Mouse (Mus musculus): ENCODE results near the gene Cox8a. TPM values are rescaled to one million over a fixed set of nuclear protein-coding genes. Genes with fewer than 3 reads are reported as not detected.
A peak's percentile ranks its signal among the peaks of the same experiment; 100 is the strongest.

The Cox8a gene
- polyA plus RNA-seq (2012; rRNA removed): 2,194 and 2,281 TPM in 2 replicates

GRCm38 (mm10) chr19:7217162-7217925 is at the start of gene Cox8a:
Gene Cox8a (minus strand): TSS chr19:7217616.
- peak; percentile 100 for DNase-seq (ENCODE audit: low read depth, low spot score)
- under 1% methylated on average over 50 of the region's 50 CpGs for WGBS

DNA sequence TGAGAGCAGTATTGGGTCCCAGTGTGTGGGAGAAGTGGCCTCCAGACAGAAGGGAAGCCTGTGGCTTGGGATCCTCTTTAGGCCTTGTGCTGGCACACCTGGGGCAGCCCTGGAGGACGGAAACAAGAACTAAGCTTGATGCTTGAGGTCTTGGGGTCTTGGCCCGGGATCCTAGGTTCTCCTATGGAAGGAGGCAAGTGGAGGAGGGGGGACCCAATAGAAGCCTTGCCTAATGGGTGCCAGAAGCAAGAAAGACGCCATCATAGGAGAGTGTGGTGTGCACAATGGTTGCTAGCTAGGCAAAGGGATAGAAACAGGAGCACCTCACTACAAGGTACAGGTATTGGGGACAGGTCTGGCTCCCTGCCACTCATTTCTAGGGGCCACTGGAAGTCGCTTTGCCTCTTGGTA is 49.0 kb upstream of the Cox8a start:
- no peak for DNase-seq (ENCODE audit: low read depth, low spot score)
- 76% methylated on average over 4 of the region's 4 CpGs for WGBS

GRCm38 (mm10) chr19:7265478-7266191 is 48.2 kb upstream of the Cox8a start:
- 47% methylated on average over 14 of the region's 14 CpGs for WGBS
- no peak for DNase-seq (ENCODE audit: low read depth, low spot score)

DNA sequence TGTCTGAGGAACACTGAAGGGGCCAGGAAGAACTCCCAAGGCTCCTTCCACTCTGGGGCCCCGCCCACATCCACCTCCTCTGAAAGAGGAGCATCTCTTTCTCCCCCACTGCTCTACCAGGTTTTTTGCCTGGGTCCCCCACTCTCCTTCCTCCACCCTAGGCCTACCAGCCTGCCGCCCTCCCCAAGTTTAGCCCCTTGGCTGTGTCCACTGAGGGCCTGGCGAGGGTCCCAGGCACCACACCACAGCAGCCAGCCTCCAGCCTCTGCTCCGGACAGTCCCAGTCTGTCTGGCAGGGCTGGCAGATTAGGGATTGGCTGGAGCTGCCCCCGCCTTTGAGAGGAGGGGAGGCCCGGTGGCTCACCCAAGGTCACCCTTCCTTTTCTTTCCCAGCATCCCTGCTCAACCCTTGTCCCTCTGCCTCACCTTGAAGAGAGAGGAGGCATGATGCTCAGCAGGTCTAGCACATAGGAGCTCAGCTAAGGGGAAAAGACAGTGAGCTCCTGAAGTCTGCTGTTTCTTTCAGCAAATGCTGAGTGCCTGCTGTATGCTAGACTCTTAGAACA is 47.4 kb upstream of the Cox8a start:
- no peak for DNase-seq (ENCODE audit: low read depth, low spot score)
- WGBS: 43% methylated on average over 6 of the region's 6 CpGs

DNA sequence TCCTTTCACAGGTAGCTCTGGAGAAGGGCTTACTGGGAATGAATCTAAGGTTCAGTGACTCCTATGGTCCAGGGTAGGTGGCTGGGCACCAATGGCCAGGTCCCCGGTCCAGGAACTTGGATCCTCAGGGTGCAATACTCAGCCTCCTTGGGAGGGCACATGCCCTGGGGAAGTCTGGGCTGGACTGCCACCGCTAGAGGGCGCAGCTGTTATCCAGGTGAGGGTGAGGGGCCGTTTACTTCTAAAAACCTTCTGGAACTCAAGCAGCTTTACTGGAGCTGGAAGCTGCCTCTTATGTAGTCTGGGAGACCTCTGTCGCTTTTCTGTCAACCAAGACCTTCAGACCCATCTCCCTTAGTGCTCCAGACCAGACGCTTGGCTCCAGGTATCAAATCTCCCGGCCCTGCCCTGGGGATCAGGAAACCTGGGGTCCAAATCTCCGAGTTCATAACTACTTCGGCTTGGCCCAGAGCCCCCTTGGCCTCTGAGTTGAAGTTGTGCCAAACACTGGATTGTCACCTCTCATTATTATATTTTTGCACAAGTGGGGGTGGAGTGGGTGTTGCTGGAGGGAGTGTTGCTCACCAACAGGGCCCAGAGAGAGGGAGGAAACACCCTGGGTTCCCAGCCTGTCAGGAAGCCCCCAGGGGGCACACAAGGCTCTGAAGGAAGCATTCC is 46.8 kb upstream of the Cox8a start:
- WGBS: 19% methylated on average over 9 of the region's 9 CpGs
- DNase-seq (ENCODE audit: low read depth, low spot score): no peak

- DNase-seq (ENCODE audit: low read depth, low spot score): no peak
- 93% methylated on average over 1 of the region's 1 CpGs for WGBS
Observed at GRCm38 (mm10) chr19:7262592-7262991, 45.2 kb upstream of the Cox8a start.

DNA sequence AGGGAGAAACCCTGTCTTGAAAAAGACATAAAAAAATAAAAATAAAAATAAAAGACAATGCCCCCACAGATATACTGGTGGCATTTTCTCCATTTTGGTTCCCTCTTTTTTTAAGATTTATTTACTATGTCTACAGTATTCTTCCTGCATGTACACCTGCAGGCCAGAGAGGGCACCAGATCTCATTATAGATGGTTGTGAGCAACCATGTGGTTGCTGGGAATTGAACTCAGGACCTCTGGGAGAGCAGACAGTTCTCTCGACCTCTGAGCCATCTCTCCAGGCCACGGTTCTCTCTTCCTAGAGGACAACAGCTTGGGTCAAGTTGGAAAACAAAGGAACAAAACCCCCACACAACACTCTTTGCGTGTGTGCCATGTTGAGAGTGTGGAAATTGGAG is 44.5 kb upstream of the Cox8a start:
- WGBS: 94% methylated on average over 3 of the region's 3 CpGs
- no peak for DNase-seq (ENCODE audit: low read depth, low spot score)

GRCm38 (mm10) chr19:7261476-7261875 is 44.1 kb upstream of the Cox8a start:
- no peak for DNase-seq (ENCODE audit: low read depth, low spot score)
- WGBS: 91% methylated on average over 1 of the region's 1 CpGs

DNA sequence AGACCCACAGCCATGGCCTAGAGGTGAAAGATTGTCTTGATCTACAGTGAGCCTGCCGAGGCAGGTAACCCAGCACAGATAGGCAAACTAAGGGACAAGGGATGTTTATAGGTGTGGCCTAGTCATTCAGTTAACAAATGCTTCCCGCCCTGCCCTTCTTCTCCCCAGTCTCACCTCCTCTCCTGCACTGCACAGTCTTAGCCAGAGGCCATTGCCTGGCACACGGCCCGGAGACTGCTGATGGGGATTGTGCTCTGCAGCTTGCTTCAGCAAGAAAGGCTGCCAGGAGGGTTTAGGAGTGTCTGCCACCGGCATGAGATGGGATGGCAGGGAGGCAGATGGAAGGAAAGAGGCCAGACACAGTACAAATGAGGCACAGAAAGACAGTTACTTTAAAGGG is 40.5 kb upstream of the Cox8a start:
- DNase-seq (ENCODE audit: low read depth, low spot score): no peak
- WGBS: 23% methylated on average over 5 of the region's 5 CpGs

DNA sequence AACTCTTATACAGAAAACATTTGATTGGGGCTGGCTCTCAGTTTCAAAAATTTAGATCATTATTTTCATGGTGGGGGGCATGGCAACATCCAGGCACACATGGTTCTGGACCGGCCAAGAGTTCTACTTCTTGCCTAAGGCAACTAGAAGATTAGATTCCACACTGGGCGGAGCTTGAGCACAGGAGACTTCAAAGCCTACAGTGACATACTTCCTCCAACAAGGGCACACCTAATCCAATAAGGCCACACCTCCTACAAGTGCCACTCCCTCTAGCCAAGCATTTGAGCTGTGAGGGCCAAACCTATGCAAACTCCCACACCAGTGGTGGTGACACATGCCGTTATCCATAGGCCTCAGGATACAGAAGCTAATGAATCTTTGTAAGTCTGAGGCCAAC is 28.6 kb upstream of the Cox8a start:
- WGBS: 39% methylated on average over 3 of the region's 3 CpGs
- DNase-seq (ENCODE audit: low read depth, low spot score): no peak

DNA sequence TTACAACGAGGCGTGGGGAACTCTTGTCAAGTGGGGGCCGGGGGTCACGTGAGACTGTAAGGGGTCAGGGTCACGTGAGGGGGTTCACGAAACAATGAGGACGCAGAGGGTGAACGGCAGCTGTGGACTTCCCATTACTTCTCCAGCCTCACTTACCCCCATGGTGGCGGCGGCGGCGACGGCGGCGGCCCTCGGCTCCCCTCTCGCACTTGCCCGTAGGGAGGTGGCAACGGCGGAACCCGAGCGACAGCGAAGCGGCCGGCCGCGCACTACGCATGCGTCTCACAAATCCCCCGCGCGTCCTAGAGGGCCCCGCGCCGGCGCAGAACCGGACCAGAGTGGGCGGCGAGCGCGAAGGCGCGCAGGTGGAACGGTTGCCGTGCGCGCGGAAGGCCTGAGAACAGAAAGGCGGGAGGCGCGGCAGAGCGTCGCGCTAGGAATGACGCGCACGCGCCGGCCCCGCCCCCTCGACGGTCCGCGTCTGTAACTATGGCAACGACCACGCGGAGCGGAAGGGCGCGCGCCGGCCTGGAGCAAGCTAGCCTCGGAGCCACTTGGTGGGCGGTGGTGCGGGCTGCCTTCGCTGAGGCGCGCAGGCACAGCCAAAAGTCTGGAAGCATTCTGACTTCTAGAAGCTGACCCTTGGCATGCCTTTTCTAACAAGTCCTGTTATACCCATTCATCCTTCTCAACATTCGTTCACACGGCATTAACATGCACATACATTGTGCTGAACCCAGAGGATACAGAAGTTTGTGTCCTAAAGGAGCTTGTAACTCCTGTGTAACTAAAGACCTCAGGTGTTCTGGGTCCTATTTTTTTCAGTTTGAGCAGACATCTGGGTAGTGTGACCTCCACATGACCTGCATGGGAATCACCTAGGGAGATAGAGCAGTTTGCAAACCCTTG is 23.6 kb upstream of the Cox8a start, which contains the start of gene Naa40:
Gene Naa40, minus strand, starts transcription at position 402 of the 909 bp plus-strand sequence.
- peak; percentile 60 for DNase-seq (ENCODE audit: low read depth, low spot score)
- WGBS: 1% methylated on average over 80 of the region's 80 CpGs

- under 1% methylated on average over 13 of the region's 13 CpGs for WGBS
- DNase-seq (ENCODE audit: low read depth, low spot score): no peak
Observed at GRCm38 (mm10) chr19:7240291-7240690, 22.9 kb upstream of the Cox8a start.

DNA sequence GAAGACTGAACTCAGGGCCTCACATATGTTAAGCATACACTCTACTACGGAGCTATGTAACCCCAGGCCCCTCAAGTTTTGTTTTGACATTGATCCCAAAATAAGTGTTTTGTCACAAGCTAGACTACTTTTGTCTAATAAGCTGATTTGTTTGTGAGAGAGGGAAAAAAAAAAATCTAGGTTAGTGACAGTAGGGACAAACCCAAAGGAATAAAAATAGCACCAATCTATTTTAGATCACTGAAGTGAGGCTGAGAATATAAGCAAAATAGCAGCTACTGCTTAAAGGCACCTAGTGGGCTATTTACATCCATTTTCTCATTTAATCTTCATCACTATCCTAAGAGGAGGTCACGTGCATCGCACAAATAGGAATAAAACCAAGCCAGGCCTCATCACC is 22.2 kb upstream of the Cox8a start:
- WGBS: 78% methylated on average over 3 of the region's 3 CpGs
- no peak for DNase-seq (ENCODE audit: low read depth, low spot score)

- DNase-seq (ENCODE audit: low read depth, low spot score): no peak
- 90% methylated on average over 4 of the region's 4 CpGs for WGBS
Observed at GRCm38 (mm10) chr19:7236742-7237141, 19.3 kb upstream of the Cox8a start.

- 97% methylated on average over 2 of the region's 2 CpGs for WGBS
- no peak for DNase-seq (ENCODE audit: low read depth, low spot score)
Observed at GRCm38 (mm10) chr19:7236011-7236410, 18.6 kb upstream of the Cox8a start.

DNA sequence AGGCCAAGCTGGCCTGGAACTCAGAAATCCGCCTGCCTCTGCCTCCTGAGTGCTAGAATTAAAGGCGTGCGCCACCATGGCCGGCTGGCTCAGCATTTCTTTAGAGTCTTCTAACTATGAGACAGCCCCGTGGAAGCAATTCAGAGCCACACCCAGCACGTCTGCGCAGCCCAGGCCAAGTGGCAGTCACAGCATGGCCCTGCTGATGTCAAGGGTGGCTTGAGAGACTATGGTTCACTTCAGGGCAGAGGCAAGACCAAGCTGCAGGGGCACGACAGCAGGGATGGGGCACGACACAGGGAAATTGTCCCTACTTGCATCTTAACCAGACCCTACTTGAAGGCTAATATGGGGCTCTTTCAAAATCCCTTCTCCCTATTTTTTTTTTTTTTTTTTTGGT is 18.0 kb upstream of the Cox8a start:
- 64% methylated on average over 9 of the region's 9 CpGs for WGBS
- DNase-seq (ENCODE audit: low read depth, low spot score): no peak

DNA sequence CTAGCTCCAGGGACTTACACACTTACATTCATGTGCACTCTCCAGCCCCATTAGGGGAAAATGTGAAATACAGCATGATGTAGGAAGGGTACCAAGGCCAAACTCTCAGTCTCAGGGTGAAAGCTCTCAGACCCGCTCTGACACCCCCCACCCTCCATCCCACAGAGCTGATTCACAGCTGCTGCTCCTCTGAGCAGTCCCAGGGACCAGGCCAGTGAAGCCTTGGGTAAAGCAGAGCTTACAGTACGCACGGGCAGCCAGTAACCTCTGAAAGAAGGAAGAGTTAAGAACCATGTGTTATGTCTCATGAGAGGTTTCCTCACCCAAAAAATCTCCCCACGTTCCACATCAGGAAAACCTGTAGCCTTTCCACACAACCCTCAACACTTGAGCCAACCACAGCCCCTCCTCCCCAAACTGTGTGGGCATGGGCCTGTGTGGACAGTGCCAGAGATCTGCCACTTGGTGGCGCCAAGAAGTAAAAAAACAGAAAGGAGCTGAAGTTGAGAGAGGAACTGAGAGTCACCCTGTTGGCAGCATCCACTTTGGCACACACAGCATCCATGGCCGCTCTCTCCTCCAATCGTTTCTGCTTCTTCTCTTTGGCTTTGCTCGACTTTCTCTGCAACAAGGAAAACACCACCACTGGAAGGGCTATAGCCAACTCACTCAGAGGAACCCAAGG is 17.3 kb upstream of the Cox8a start:
- DNase-seq (ENCODE audit: low read depth, low spot score): no peak
- 46% methylated on average over 8 of the region's 8 CpGs for WGBS

GRCm38 (mm10) chr19:7226511-7226914 is 9.1 kb upstream of the Cox8a start:
- peak; percentile 87 for DNase-seq (ENCODE audit: low read depth, low spot score)
- 16% methylated on average over 6 of the region's 6 CpGs for WGBS

Data from large intestine, adult 2 months (tissue).